Mouse (Mus musculus) heart, adult 8-10 months (tissue): Measurements from ENCODE around the gene Hivep2. TPM values are rescaled to one million over a fixed set of nuclear protein-coding genes. Genes with fewer than 3 reads are reported as not detected.

Source experiments
- DNase-seq: peaks from one replicate; pipeline ENCODE4 v3.0.0; 2022; ENCODE audit warnings: low spot score
- total RNA-seq, 4 experiments: library from RNA; stranded (reverse); gene quantifications; 2 replicates each; pipeline ENCODE4 v1.2.4; 2022

Gene Hivep2
- total RNA-seq, 4 experiments from 2014 or later = 20.4 to 25.8 (median 22.1) TPM

- no peak for DNase-seq
These were observed 53.3 kb downstream of the Hivep2 start for GRCm38 (mm10) chr10:14019198-14019597.

GRCm38 (mm10) chr10:14020253-14020652 is 54.4 kb downstream of the Hivep2 start:
- no peak for DNase-seq

DNA sequence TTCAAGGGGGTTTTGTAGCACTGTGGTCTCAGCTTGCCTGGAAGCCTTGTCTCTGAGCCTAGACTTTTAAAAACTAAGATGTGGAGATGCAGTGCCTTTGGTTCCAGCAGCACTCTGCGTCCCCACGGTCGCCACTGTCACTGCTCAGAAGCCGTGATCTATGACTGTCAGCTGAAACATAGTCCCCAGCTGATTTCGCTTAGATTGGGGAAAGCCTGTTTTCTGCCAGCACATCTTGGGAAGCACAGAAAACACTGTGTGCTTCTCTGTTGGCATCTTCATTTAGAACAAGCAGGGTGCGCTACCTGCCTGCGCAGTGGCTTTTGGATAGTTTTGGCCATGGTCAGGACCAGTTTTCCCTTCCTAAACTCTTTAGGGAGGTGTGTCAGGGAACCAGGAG is 59.1 kb downstream of the Hivep2 start:
- DNase-seq = no peak

DNA sequence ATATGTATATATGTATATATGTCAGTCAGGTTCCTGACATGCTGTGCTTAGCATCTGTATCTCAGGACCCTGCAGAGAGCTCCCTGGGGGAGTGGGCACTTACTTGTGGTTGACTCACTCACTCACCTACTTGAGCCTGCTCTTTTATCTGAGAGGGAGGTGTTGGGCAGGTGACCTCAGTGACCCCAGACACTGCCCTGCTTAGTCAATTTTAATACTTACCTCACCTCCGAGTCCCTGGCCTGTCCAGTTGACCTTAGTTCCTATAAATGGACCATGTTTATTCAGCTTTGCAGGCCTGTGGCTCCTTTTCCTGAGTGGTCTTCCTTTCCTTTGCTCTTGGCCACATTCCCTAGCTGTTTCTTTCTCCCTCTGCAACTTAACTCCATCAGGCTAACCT is 61.9 kb downstream of the Hivep2 start:
- DNase-seq = no peak

DNA sequence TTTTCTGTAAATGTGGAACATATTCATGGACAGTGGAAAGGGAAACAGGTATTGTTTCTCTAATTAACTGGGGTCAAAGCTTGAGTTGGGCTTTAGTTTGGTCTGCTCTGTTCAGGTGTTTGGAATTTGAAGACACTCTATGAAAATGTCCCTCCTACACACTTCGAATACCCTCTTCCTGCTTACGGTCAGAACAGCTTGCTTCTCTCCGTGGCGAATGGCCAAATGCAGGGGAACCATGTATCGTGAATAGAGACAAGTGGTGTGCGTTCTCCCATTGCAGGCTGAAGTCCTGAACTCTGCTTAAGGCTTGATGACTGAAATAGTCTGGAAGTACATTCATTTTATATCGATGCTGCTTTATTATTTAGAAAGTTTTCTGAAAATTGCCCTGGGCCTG is 63.1 kb downstream of the Hivep2 start:
- DNase-seq = no peak

GRCm38 (mm10) chr10:14030458-14031035 is 64.7 kb downstream of the Hivep2 start:
- DNase-seq = no peak

DNA sequence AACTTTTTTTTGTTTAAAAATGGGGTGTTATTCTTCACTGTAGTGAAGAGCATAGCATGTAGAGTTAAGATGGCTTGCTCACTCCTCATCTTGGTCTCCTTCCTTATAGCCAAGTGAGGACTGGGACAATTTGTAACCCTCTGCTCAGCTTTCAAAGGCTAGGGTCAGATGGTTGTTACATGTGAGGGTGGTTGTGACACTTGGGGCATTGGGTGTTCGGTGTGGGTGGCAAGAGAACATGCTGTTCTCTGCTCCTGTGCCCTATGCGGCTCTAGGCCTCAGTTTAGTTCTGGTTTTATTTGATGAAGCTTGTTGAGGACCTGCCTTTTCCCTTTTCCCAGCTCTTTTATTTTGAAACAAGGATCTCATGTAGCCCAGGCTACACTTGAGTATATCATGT is 66.7 kb downstream of the Hivep2 start:
- DNase-seq = no peak

- no peak for DNase-seq
These were observed 68.2 kb downstream of the Hivep2 start for GRCm38 (mm10) chr10:14034046-14034445.

DNA sequence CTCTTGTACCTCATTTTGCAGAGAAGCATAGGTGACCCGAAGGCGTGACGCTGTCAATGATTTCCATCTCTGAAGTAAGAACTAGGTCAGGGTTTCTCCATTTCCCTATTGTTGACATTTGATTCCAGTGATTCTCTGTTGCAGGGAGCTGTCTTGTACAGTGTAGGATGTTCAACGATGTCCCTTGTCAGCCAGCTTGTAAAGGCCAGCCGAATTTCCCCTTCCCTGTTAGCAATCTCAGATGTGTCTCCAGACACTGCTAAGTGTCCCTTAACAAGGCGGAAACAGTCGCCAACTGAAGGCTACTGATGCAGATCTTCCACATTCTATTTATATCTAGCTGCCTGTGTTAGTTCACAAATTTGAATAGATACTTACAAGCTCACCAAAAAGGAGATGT is 68.9 kb downstream of the Hivep2 start:
- no peak for DNase-seq

GRCm38 (mm10) chr10:14035607-14036006 is 69.7 kb downstream of the Hivep2 start:
- no peak for DNase-seq

GRCm38 (mm10) chr10:14036472-14036871 is 70.6 kb downstream of the Hivep2 start:
- no peak for DNase-seq

GRCm38 (mm10) chr10:14037977-14038489 is 72.2 kb downstream of the Hivep2 start:
- DNase-seq = no peak

GRCm38 (mm10) chr10:14040716-14041470 is 75.0 kb downstream of the Hivep2 start:
- no peak for DNase-seq

DNA sequence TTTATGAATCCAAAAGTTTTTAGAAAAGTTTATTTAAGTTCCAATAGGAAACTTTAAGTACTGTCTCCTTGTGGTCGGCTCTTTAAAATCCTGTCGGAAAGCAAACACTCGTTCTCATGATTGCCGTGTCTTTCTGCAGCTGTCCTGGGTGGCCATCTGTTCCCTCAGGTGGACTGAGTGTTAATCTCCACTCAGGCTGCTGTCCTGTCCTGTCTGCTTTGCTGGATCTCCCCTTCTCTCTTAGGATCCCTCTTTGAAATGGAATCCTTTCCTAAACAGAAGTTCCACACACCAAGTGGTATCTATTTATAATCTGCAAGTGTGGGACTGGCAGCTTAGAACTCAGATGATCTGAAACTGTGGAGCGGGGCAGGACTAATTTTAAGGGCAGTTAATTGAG is 75.7 kb downstream of the Hivep2 start:
- DNase-seq = no peak

GRCm38 (mm10) chr10:14042539-14043348 is 76.9 kb downstream of the Hivep2 start:
- no peak for DNase-seq

DNA sequence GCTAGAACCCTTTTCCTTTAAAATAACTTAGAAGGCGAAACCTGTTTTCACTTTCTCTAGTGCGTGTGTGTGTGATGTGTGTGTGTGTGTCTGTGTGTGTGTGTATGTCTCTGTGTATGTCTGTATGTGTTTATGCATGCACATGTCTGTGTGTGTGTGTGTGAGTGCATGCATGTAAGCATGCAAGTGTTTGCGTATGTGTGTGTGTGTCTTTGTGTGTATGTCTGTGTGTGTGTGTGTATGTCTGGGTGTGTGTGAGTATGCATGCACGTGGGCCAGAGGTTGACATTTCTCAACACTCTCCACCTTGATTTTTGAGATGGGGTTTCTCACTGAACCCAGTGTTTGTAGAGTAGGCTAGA is 77.5 kb downstream of the Hivep2 start:
- no peak for DNase-seq

- no peak for DNase-seq
These were observed 78.3 kb downstream of the Hivep2 start for GRCm38 (mm10) chr10:14044046-14044782.

- DNase-seq = no peak
These were observed 79.0 kb downstream of the Hivep2 start for GRCm38 (mm10) chr10:14044783-14045392.

GRCm38 (mm10) chr10:14045745-14046144 is 79.9 kb downstream of the Hivep2 start:
- no peak for DNase-seq

GRCm38 (mm10) chr10:14046171-14046651 is 80.3 kb downstream of the Hivep2 start:
- no peak for DNase-seq

DNA sequence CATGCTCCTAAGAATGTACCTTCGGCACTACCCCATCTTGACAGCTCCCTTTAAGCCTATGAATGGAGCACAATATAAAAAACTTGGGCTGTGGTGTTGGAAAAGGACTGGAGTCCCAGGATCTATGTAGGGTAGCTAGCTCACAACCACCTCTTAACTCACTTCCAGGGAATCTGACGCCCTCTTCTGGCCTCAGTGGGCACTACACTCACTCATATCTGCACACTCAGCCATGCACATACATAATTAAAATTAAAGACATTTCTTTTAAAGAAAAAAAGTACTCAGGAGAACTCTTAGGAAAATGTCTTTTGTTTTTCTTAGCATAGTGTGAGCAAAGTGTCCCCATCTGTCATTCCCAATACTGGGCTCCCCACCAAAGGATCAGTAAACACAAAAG is 81.1 kb downstream of the Hivep2 start:
- DNase-seq = no peak
